Mouse (Mus musculus) testis, adult 2 months (tissue): ENCODE results near the gene Camkk1.

Experiments used
- CTCF ChIP-seq: fragments of 200-500 bp; IDR thresholded peaks from 2 replicates; pipeline ENCODE4 v1.5.1; 2012; ENCODE audit warnings: low read depth, mild to moderate bottlenecking, inconsistent platforms, low read length, moderate library complexity; ENCODE audit not compliant: control insufficient read depth, insufficient read depth, insufficient replicate concordance
- POLR2A ChIP-seq: fragments of 200-500 bp; IDR thresholded peaks from 2 replicates; pipeline ENCODE4 v1.6.1; 2012; ENCODE audit warnings: low read depth, mild to moderate bottlenecking, inconsistent platforms, low read length, moderate library complexity; ENCODE audit not compliant: control insufficient read depth

DNA sequence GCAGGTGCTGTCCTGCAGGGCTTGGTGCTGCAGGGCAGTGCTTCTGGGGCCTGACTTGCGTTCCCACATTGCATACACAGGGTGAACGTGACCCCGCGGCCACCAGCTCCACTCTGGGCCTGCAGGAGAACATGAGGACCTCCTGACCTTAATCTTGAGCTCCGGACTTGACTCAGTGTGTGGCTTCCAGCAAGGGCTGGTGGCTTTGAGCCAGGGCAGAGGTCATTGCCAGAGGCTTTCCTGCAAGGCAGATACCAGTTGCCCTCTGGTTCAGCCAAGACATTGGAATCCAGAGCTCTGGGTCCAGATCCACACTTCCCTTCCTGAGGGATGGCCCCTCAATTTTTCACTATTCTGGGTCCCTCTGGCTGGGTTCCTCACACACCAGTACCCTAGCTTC is 4.8 kb upstream of the Camkk1 start:
- no peak for TF ChIP-seq POLR2A
- TF ChIP-seq CTCF = no peak
